Mouse (Mus musculus): ENCODE measurements around the gene Sema3a. TPM values are rescaled to one million over a fixed set of nuclear protein-coding genes. Genes with fewer than 3 reads are reported as not detected.

Sema3a gene
- total RNA-seq, 2 experiments from 2014 or later, result 27.0 to 27.1 TPM

DNA sequence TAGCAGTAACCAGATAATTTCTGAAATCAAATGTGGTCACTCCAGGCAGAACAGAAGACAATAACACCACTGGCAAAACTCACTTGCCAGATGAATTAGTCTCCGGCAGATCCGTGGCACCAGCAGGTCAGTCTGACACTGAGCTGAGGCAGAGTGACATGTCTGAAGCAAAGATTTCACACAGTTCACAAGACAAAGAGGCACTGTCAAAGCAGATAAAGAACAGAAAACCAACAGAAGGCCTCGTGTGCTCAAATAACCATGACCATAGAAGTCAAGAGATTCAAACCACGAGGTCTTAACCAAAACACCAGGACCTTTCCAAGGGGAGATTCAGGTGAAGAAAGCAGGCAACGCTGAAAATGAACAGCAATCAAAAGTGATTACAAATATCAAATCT is 499.5 kb downstream of the Sema3a start:
- intact Hi-C loops (cut with DNase I), result loop anchor here (5.0 kb wide), 2 partner anchors 217 to 462 kb away; no protein-coding TSS in a partner anchor
- no peak for DNase-seq (ENCODE audit: low spot score in 2 of 2)

DNA sequence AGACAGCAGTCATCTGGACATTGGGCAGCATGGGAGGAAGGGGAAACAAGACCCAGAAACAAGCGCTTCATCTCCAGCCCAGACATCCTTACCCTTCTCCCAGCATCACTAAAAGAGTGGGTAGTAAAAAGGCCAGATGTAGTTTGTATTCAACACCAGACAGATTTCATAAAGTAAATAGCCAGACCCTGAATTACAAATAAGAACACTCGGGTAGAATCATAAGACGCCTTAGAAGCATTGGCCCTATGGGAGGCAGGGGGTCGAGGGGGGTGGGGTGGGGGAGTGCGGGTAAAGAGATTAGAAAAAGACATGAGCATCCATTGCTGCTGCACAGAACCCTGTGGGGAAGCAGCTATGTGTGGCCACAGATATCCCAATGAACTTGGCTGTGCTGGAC is 500.9 kb downstream of the Sema3a start:
- no peak for DNase-seq (ENCODE audit: low spot score in 2 of 2)
- intact Hi-C loops (cut with DNase I), result loop anchor here (5.0 kb wide), 2 partner anchors 219 to 464 kb away; no protein-coding TSS in a partner anchor

DNA sequence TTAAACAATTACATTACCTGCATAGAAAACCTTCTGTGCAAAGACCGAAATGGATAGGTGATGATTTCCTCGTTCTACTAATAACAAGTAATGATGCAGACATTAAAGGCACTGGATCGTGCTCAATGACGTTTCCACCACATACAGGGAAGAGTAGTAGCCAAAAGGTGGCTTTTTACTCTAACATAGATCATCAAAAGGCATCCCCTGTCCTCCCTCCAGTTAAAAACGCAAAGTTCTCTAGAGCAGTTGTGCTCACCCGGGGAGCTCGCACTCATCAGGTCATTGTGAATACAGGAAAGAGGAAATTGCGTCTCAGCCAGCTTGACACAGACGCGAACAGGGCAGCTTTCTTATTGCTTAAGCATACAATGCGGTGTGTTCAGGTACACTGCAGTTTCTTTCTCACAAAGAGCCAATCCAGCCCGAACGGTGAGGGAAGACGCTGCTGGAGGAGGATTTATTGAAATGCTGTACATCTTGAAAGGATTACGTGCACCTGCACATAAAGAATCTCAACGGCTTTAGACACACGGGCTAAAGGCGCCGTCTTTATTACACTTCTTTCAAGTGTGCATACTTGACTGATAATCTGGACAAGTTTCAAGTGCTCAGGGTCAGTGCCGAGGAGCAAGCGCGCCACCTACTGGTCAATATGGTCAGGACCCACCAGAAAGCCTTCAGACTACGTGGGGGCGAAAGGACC is 503.5 kb downstream of the Sema3a start:
- peak; percentile 77 to 86 for DNase-seq (ENCODE audit: low spot score in 2 of 2)
- intact Hi-C loops (cut with DNase I), result loop anchor here (2.0 to 5.0 kb wide), 3 partner anchors 221 to 1066 kb away; no protein-coding TSS in a partner anchor

DNA sequence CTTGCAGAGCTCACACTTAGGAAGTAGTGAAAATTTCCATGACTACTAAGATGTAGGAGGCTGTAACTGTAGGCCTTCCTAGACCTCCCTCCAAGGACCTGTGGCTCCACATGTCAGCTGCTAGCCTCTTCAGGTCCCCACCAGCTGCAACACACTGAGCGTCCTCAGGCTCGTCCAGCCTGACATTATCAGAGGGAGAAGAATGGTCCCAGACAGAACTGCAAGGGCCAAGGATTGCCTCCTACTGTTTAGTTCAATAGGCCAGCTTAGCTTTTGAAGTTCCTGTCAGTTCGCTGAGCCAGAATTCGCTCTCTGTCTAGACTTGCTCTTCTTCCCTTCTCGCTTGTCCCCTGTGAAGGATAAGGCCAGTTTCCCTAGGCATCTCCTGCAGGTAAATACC is 504.7 kb downstream of the Sema3a start:
- DNase-seq (ENCODE audit: low spot score in 2 of 2), result no peak
- intact Hi-C loops (cut with DNase I), result loop anchor here (2.0 to 5.0 kb wide), 4 partner anchors 223 to 1067 kb away; no protein-coding TSS in a partner anchor

DNA sequence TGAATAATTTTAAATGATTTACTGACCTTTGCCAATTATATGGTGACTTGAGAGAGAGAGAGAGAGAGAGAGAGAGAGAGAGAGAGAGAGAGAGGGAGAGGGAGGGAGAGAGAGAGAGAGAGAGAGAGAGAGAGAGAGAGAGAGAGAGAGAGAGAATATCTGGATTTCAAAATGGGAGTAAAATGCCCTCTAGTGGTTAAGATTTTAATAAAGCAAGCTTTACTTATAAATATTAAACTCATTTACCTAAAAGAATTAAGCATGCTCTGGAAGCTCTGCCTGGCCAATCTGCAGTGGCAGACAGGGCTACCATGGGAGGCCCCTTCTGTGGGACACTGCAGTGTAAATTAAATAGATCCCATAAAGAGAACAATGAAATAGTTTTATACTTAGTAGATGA is 505.5 kb downstream of the Sema3a start:
- intact Hi-C loops (cut with DNase I), result loop anchor here (5.0 kb wide), 1 partner anchor 592 kb away; no protein-coding TSS in a partner anchor
- DNase-seq (ENCODE audit: low spot score in 2 of 2), result no peak

DNA sequence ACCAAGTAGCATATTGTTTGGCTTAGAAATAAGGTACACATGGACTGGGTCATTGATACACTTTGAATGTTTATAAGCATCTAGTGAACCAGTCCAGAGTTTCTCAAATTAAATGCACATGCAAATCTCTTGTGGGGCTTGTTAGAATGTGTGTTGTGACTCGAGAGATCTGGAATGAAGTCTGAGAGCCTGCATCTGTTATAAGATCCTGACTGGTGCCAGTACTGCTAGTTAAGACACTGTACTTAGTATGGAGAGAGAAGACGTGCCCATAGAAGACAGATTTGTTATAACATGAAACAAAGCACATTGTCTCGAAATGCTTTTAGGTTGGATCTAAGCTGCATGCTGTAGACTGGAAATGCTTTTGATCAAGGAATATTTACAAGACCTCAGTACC is 511.0 kb downstream of the Sema3a start:
- DNase-seq (ENCODE audit: low spot score in 2 of 2), result no peak
- intact Hi-C loops (cut with DNase I), result no loop called here
